Mouse (Mus musculus) olfactory bulb, adult 2 months (tissue): ENCODE data around the gene Rrp36. TPM values are rescaled to one million over a fixed set of nuclear protein-coding genes. Genes with fewer than 3 reads are reported as not detected.
A peak's percentile ranks its signal among the peaks of the same experiment; 100 is the strongest.

Source experiments
- H3K27ac ChIP-seq: fragments of 200-500 bp; 2 replicates; pipeline ENCODE4 v1.5.1; 2012; ENCODE audit warnings: low read depth, low read length; ENCODE audit not compliant: insufficient read depth
- H3K4me1 ChIP-seq: fragments of 200-500 bp; 2 replicates; pipeline ENCODE4 v1.6.1; 2012; ENCODE audit warnings: low read length; ENCODE audit not compliant: control insufficient read depth, insufficient read depth
- H3K4me3 ChIP-seq: fragments of 200-500 bp; 2 replicates; pipeline ENCODE4 v1.5.1; 2012; ENCODE audit warnings: mild to moderate bottlenecking, low read depth, low read length, moderate library complexity; ENCODE audit not compliant: insufficient read depth
- CTCF ChIP-seq: fragments of 200-500 bp; IDR thresholded peaks from 2 replicates; pipeline ENCODE4 v1.5.1; 2012; ENCODE audit warnings: low read depth, mild to moderate bottlenecking, low read length, moderate library complexity; ENCODE audit not compliant: insufficient read depth
- POLR2A ChIP-seq: fragments of 200-500 bp; IDR thresholded peaks from 2 replicates; pipeline ENCODE4 v1.6.1; 2012; ENCODE audit warnings: mild to moderate bottlenecking, low read depth, low read length, moderate library complexity; ENCODE audit not compliant: insufficient read depth
- WGBS: fragments of 180-500 bp; shearing (Covaris S2); methylation state at CpG from one replicate; pipeline ENCODE4 v1.1.7; 2018; 5-methylcytosine and 5-hydroxymethylcytosine counted together
- polyA plus RNA-seq: library from polyadenylated mRNA; stranded (reverse); fragments of >200 nt; gene quantifications from 2 replicates; pipeline ENCODE4 v1.2.4, GENCODE M21; 2012; ENCODE audit warnings: low replicate concordance; ENCODE audit not compliant: missing spikeins, insufficient read depth, insufficient read length

Rrp36 gene
- polyA plus RNA-seq, 1 experiment: not detected

- Histone ChIP-seq H3K4me1 (peaks cover 22% of the 10 kb centered on the region), H3K4me3 (no peak overlapping the region), H3K27ac (no peak overlapping the region)
- TF ChIP-seq CTCF: no peak
- TF ChIP-seq POLR2A: no peak
- 88% methylated on average over 6 of the region's 6 CpGs for WGBS
Measured at GRCm38 (mm10) chr17:46627409-46627808, 46.7 kb downstream of the Rrp36 start.

- 75% methylated on average over 12 of the region's 12 CpGs for WGBS
- Histone ChIP-seq H3K4me1 (peaks cover 26% of the 10 kb centered on the region), H3K4me3 (no peak overlapping the region), H3K27ac (no peak overlapping the region)
- no peak for TF ChIP-seq CTCF
- TF ChIP-seq POLR2A: no peak
Measured at GRCm38 (mm10) chr17:46624598-46624997, 49.6 kb downstream of the Rrp36 start.

- TF ChIP-seq CTCF (no peak), POLR2A (no peak)
- Histone ChIP-seq H3K4me1 (peaks cover 27% of the 10 kb centered on the region), H3K4me3 (no peak overlapping the region), H3K27ac (no peak overlapping the region)
- WGBS: 47% methylated on average over 10 of the region's 10 CpGs
Measured at GRCm38 (mm10) chr17:46623819-46624557, 50.2 kb downstream of the Rrp36 start.

- 91% methylated on average over 11 of the region's 11 CpGs for WGBS
- Histone ChIP-seq H3K4me3 (no peak overlapping the region), H3K27ac (no peak overlapping the region), H3K4me1 (peaks cover 28% of the 10 kb centered on the region)
- no peak for TF ChIP-seq CTCF
- no peak for TF ChIP-seq POLR2A
Measured at GRCm38 (mm10) chr17:46622269-46622668, 51.9 kb downstream of the Rrp36 start.

GRCm38 (mm10) chr17:46621324-46621723 is 52.8 kb downstream of the Rrp36 start:
- WGBS: 40% methylated on average over 15 of the region's 15 CpGs

GRCm38 (mm10) chr17:46619683-46620357 is 54.3 kb downstream of the Rrp36 start:
- H3K4me1 ChIP-seq: peaks cover 28% of the 10 kb centered on the region
- no peak overlapping the region for H3K27ac ChIP-seq
- TF ChIP-seq CTCF (no peak), POLR2A (no peak)
- H3K4me3 ChIP-seq: no peak overlapping the region
- 78% methylated on average over 16 of the region's 16 CpGs for WGBS

More at GRCm38 (mm10) chr17:46621324-46621723, 52.8 kb downstream of the Rrp36 start:
- no peak for TF ChIP-seq CTCF
- TF ChIP-seq POLR2A: no peak
- Histone ChIP-seq H3K4me3 (no peak overlapping the region), H3K27ac (no peak overlapping the region), H3K4me1 (peaks cover 28% of the 10 kb centered on the region)

GRCm38 (mm10) chr17:46618769-46619682 is 55.1 kb downstream of the Rrp36 start:
- Histone ChIP-seq H3K27ac (no peak overlapping the region; the same call in 1 of the 2 replicates), H3K4me3 (no peak overlapping the region), H3K4me1 (peaks cover 24% of the 10 kb centered on the region)
- TF ChIP-seq CTCF: no peak
- 0 out of 2 replicates have a peak, but pooled peaks have one; percentile 12 for TF ChIP-seq POLR2A
- 67% methylated on average over 27 of the region's 27 CpGs for WGBS

- TF ChIP-seq POLR2A (no peak), CTCF (no peak)
- WGBS: 64% methylated on average over 6 of the region's 6 CpGs
- Histone ChIP-seq H3K4me1 (peaks cover 22% of the 10 kb centered on the region), H3K27ac (no peak overlapping the region; the same call in 1 of the 2 replicates), H3K4me3 (no peak overlapping the region)
Measured at GRCm38 (mm10) chr17:46618394-46618768, 55.8 kb downstream of the Rrp36 start.

GRCm38 (mm10) chr17:46617799-46618198 is 56.4 kb downstream of the Rrp36 start:
- TF ChIP-seq POLR2A (no peak), CTCF (no peak)
- Histone ChIP-seq H3K4me1 (peaks cover 22% of the 10 kb centered on the region), H3K27ac (no peak overlapping the region), H3K4me3 (no peak overlapping the region)
- 91% methylated on average over 12 of the region's 12 CpGs for WGBS

Other genes with a start within 250 kb of the Rrp36 start
- gene Crip3, start 245.4 kb downstream of the Rrp36 start, polyA plus RNA-seq: not detected in 2 replicates
- not detected in 2 replicates for gene Slc22a7, start 235.9 kb downstream of the Rrp36 start, polyA plus RNA-seq
- not detected in 2 replicates for gene Ttbk1, start 186.7 kb downstream of the Rrp36 start, polyA plus RNA-seq
- not detected in 2 replicates for gene Dnph1, start 177.6 kb downstream of the Rrp36 start, polyA plus RNA-seq
- not detected in 2 replicates for gene Cul9, start 128.0 kb downstream of the Rrp36 start, polyA plus RNA-seq
- not detected in 2 replicates for gene Srf, start 118.2 kb downstream of the Rrp36 start, polyA plus RNA-seq
- gene Ptk7, start 44.8 kb downstream of the Rrp36 start, polyA plus RNA-seq: not detected in 2 replicates
- gene Klc4, start 28.3 kb downstream of the Rrp36 start, polyA plus RNA-seq: not detected in 2 replicates
- gene Mrpl2, start 28.1 kb downstream of the Rrp36 start, polyA plus RNA-seq: not detected in 2 replicates
- not detected in 2 replicates for gene Cul7, start 24.0 kb downstream of the Rrp36 start, polyA plus RNA-seq
- not detected in 2 replicates for gene Mea1, start 4.4 kb upstream of the Rrp36 start, polyA plus RNA-seq
- not detected in 2 replicates for gene Klhdc3, start 6.6 kb upstream of the Rrp36 start, polyA plus RNA-seq
- gene Ppp2r5d, start 30.8 kb upstream of the Rrp36 start, polyA plus RNA-seq: 293 TPM in 1 of 2 replicates, not detected in the other
- not detected in 2 replicates for gene Pex6, start 37.1 kb upstream of the Rrp36 start, polyA plus RNA-seq
- not detected in 2 replicates for gene Gnmt, start 54.8 kb upstream of the Rrp36 start, polyA plus RNA-seq
- not detected in 2 replicates for gene Cnpy3, start 77.9 kb upstream of the Rrp36 start, polyA plus RNA-seq
- not detected in 2 replicates for gene Ptcra, start 89.4 kb upstream of the Rrp36 start, polyA plus RNA-seq
- not detected in 2 replicates for gene 2310039H08Rik, start 98.3 kb upstream of the Rrp36 start, polyA plus RNA-seq
- gene Rpl7l1, start 108.3 kb upstream of the Rrp36 start, polyA plus RNA-seq: not detected in 2 replicates
- gene Bicral, start 184.1 kb upstream of the Rrp36 start, polyA plus RNA-seq: not detected in 2 replicates
- gene Tbcc, start 216.3 kb upstream of the Rrp36 start, polyA plus RNA-seq: not detected in 2 replicates
- gene Prph2, start 236.1 kb upstream of the Rrp36 start, polyA plus RNA-seq: not detected in 2 replicates